12 mouse cellular contexts compared by ENCODE assay signal in genomic region chr4:137185001-137185400, GRCm38 (mm10).
"Had no signal": no experiment of that assay in that cellular context is flagged by ENCODE, and none has a peak within 500 bp of the region (broad histone marks: within the 10 kb centered on the region; RNA-seq: fewer than 3 reads in every experiment).

No protein-coding gene starts in this region.

- H3K27me3 ChIP-seq: limb, embryonic 15.5 days; neural tube, embryonic 15.5 days had no signal

- H3K36me3 ChIP-seq: limb, embryonic 15.5 days; neural tube, embryonic 15.5 days had no signal

- H3K4me3 ChIP-seq: left cerebral cortex, adult 2 months; limb, embryonic 15.5 days; myocyte; neural tube, embryonic 15.5 days had no signal

- H3K9ac ChIP-seq: limb, embryonic 15.5 days; liver, embryonic 14.5 days; neural tube, embryonic 15.5 days had no signal

- H3K9me3 ChIP-seq: limb, embryonic 15.5 days; neural tube, embryonic 15.5 days had no signal

- H3K4me2 ChIP-seq: limb, embryonic 15.5 days; neural tube, embryonic 15.5 days had no signal

- DNase-seq: kidney, adult 8-10 months; kidney, postnatal 25 days; lung, adult 18-20 months; right cerebral cortex, adult 18-20 months; right cerebral cortex, postnatal 25 days; thymus, adult 2 months; thymus, postnatal 36 days had no signal

- H3K27ac ChIP-seq: left cerebral cortex, adult 2 months; limb, embryonic 15.5 days; liver, embryonic 14.5 days; neural tube, embryonic 15.5 days had no signal
